Mouse (Mus musculus) WW6 (cell line): Measurements from ENCODE around the gene Sh3bp4.

Experiments
- DNase-seq: peaks from one replicate; pipeline ENCODE4 v3.0.0-alpha.2; 2013; ENCODE audit warnings: low read depth, low spot score

Sh3bp4 gene

GRCm38 (mm10) chr1:89127163-89127562 is 56.9 kb downstream of the Sh3bp4 start:
- no peak for DNase-seq

DNA sequence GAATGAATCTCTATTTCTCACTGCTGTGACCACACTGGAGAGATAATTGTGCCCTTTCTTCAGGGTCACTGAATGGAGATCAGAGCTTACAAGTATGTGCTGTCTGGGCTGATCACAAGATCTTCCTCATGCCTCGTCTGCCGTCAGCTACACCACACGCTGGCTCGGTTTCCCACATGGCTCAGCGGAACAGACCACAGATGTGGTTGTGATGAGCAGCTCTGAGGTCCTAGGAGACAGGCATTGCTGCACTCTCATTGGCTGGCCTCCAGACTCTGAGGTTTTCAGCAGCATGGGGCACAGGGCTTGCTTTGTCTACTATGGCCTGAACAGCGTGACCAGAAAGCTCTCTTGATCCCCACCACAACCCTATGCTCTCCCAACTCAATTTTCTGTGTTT is 60.2 kb downstream of the Sh3bp4 start:
- DNase-seq: no peak

GRCm38 (mm10) chr1:89131018-89131540 is 60.9 kb downstream of the Sh3bp4 start:
- DNase-seq: peak; percentile 73

DNA sequence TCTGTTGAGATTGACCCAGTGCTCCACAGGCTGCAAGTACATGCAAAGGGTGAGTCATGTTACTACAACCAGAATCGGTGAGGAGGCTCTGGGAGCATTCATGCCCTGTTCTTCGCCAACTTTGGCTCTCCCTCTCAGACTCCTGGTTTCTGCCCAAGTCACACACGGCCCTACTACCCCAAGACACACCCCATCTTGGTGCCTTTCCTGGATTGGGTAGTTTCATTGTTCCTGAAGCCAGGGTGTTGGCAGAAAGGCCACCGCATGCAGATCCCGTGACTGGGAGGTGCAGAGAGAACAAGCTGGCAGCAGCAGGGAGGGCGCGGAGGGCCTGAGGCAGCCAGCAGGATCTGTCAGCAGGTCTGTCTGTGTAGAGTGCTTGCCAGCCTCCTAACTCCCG is 61.5 kb downstream of the Sh3bp4 start:
- no peak for DNase-seq

DNA sequence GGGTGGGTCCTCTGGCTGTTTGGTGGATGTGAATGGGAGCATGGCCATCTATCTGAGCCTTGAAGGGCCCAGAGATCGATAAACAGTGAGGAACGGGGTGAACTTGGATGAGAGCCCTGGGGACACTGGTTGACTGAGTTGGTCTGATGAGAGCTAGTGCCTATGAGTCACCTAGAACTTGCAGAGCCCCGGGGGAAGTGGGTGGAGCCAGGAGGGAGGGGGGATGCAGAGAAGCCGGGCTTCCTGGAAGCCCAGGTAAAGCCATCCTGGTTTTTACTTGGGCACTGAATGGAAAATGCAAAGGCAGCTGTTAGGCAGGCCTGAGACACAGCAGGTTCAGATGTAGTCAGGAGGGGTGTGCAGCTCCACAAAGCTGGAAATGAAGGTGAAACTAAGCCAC is 63.1 kb downstream of the Sh3bp4 start:
- DNase-seq: no peak

DNA sequence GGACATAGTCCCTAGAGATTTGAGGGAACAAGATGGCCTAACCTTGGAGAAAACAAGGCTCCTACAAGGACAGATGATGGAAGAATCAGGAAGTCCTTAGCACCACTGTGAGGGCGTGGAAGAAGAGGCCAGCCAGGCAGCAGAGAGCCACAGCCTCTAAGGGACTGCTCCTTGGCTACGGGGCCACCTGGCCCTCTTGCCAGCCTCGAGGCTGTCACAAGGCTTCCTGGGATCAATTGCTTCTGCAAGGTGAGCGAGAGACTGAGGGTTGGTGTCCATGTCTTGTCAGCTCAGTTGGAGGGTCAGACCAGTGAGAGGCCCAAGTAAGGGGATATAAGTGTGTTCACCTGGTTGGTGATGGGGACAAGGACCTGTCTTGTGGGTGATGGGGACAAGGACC is 63.5 kb downstream of the Sh3bp4 start:
- DNase-seq: no peak

GRCm38 (mm10) chr1:89136089-89136811 is 66.0 kb downstream of the Sh3bp4 start:
- no peak for DNase-seq

- no peak for DNase-seq
These were observed 67.0 kb downstream of the Sh3bp4 start for GRCm38 (mm10) chr1:89137086-89137816.

- DNase-seq: no peak
These were observed 68.1 kb downstream of the Sh3bp4 start for GRCm38 (mm10) chr1:89138316-89138715.

DNA sequence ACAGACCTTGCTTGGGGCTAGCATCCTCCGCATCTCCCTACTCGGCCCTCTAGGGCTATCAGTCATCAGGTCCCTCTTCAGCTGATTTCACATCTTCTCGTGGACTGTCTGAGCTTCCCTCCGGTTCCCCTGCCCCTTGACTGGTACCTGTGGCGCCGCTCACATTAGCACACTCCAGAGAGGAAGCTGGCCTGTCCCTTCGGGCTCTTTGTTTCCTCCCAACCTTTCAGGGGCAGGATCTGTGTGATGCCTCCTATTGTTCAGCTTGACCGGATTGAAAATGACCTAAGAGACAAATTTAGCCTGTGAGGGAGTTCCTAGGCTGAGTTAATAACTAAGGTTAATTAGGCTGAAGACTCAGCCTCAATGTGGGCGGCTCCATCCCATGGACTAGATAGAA is 69.9 kb downstream of the Sh3bp4 start:
- DNase-seq: no peak

GRCm38 (mm10) chr1:89151071-89151470 is 80.9 kb downstream of the Sh3bp4 start:
- no peak for DNase-seq

- DNase-seq: no peak
These were observed 82.4 kb downstream of the Sh3bp4 start for GRCm38 (mm10) chr1:89152576-89152975.

DNA sequence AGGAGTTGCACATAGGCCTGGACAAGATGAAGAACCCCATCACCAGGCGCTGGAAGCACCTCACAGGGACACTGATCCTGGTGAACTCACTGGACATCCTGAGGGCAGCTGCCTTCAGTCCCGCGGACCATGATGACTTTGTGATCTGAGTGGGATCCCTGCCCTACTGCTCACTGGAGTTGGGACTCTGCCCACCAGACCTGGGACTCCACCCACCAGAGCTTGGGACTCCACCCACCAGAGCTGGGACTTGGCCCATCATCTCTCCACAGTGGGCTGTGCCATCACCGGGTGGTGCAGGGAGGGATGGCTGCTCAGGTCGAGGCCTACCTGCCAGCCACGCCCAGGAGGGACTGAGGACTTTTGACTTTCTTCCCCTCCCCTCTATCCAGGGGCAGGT is 83.0 kb downstream of the Sh3bp4 start:
- DNase-seq: no peak

GRCm38 (mm10) chr1:89163483-89163882 is 93.3 kb downstream of the Sh3bp4 start:
- DNase-seq: no peak

- no peak for DNase-seq
These were observed 94.1 kb downstream of the Sh3bp4 start for GRCm38 (mm10) chr1:89164281-89164680.

GRCm38 (mm10) chr1:89164685-89165084 is 94.5 kb downstream of the Sh3bp4 start:
- DNase-seq: no peak

GRCm38 (mm10) chr1:89166814-89167249 is 96.6 kb downstream of the Sh3bp4 start:
- DNase-seq: no peak

GRCm38 (mm10) chr1:89171275-89171767 is 101.1 kb downstream of the Sh3bp4 start:
- DNase-seq: no peak

GRCm38 (mm10) chr1:89174621-89175020 is 104.4 kb downstream of the Sh3bp4 start:
- DNase-seq: no peak

GRCm38 (mm10) chr1:89175355-89175754 is 105.1 kb downstream of the Sh3bp4 start:
- DNase-seq: no peak

- peak; percentile 60 for DNase-seq
These were observed 113.1 kb downstream of the Sh3bp4 start for GRCm38 (mm10) chr1:89183261-89183831.

- no peak for DNase-seq
These were observed 114.0 kb downstream of the Sh3bp4 start for GRCm38 (mm10) chr1:89184111-89184785.
